8 mouse cellular contexts compared by ENCODE assay signal in genomic region chr1:144379991-144380594, GRCm38 (mm10).
DNase-seq lines count a peak whose midpoint lies in the region; ATAC-seq lines count a peak whose summit lies in the region.

No protein-coding gene starts in this region.

- H3K4me3 ChIP-seq in heart, embryonic 11.5 days (ENCODE audit: low read depth, low read length), result no peak overlapping the region
- H3K4me3 ChIP-seq in forebrain, embryonic 16.5 days (replicated peaks; ENCODE audit: low read length), result no peak overlapping the region

- no peak overlapping the region for H3K27ac ChIP-seq in heart, embryonic 11.5 days (ENCODE audit: low read depth, low read length)
- no peak overlapping the region for H3K27ac ChIP-seq in forebrain, embryonic 16.5 days (ENCODE audit: low read length)

- no peak overlapping the region for H3K4me2 ChIP-seq in heart, embryonic 11.5 days
- H3K4me2 ChIP-seq in forebrain, embryonic 16.5 days (ENCODE audit: low read length), result no peak overlapping the region

- no peaks in the 10 kb centered on the region for H3K27me3 ChIP-seq in heart, embryonic 11.5 days (ENCODE audit: control insufficient read depth, insufficient read depth, low read length)
- H3K27me3 ChIP-seq in forebrain, embryonic 16.5 days (replicated peaks; ENCODE audit: control insufficient read depth, insufficient read depth, low read length), result no peaks in the 10 kb centered on the region

- H3K36me3 ChIP-seq in heart, embryonic 11.5 days (ENCODE audit: control insufficient read depth, insufficient read depth, low read length), result no peaks in the 10 kb centered on the region
- no peaks in the 10 kb centered on the region for H3K36me3 ChIP-seq in forebrain, embryonic 16.5 days (ENCODE audit: control insufficient read depth, insufficient read depth)

- H3K9me3 ChIP-seq in heart, embryonic 11.5 days (replicated peaks; ENCODE audit: control insufficient read depth, low read length), result no peaks in the 10 kb centered on the region
- H3K9me3 ChIP-seq in forebrain, embryonic 16.5 days (ENCODE audit: control insufficient read depth, low read length), result no peaks in the 10 kb centered on the region

- DNase-seq in heart, adult 8-10 months (ENCODE audit: low spot score), result peak; percentile 17
- DNase-seq in thymus, postnatal 0 days (ENCODE audit: low spot score), result peak; percentile 62
- DNase-seq in thymus, postnatal 36 days, result no peak
- peak; percentile 26 for DNase-seq in telencephalon, adult 2 months (ENCODE audit: low read depth, low spot score)
- no peak for DNase-seq in adrenal gland, adult 2 months
- no peak for DNase-seq in thymus, adult 18-20 months

- no peaks in the 10 kb centered on the region for H3K4me1 ChIP-seq in heart, embryonic 11.5 days (ENCODE audit: control insufficient read depth, insufficient read depth, low read length)
- H3K4me1 ChIP-seq in forebrain, embryonic 16.5 days (replicated peaks; ENCODE audit: control insufficient read depth, insufficient read depth, low read length), result no peaks in the 10 kb centered on the region

- H3K9ac ChIP-seq in heart, embryonic 11.5 days (ENCODE audit: low read depth, low read length), result no peak overlapping the region
- H3K9ac ChIP-seq in forebrain, embryonic 16.5 days (replicated peaks; ENCODE audit: low read depth, low read length), result no peak overlapping the region

- WGBS in heart, embryonic 11.5 days (ENCODE audit: insufficient replicate concordance), result 49% methylated on average over 3 of the region's 3 CpGs
- 39% methylated on average over 3 of the region's 3 CpGs for WGBS in forebrain, embryonic 16.5 days

- ATAC-seq in heart, embryonic 11.5 days (replicated peaks; ENCODE audit: insufficient number of reproducible peaks, low FRiP score, low TSS enrichment), result no peak
- peak; percentile 43; the same call in 1 of the 2 replicates for ATAC-seq in forebrain, embryonic 16.5 days

Comparison
In these comparisons a context has a peak if more than half of its experiments do, and no peak if none do; other contexts are left out.
1. DNase-seq: peak in heart, adult 8-10 months (single experiment), thymus, postnatal 0 days (single experiment) and telencephalon, adult 2 months (single experiment); none in thymus, postnatal 36 days (0 of 2), adrenal gland, adult 2 months (single experiment) and thymus, adult 18-20 months (0 of 2).